Mouse (Mus musculus): Measurements from ENCODE around the gene Sfxn5. TPM values are rescaled to one million over a fixed set of nuclear protein-coding genes. Genes with fewer than 3 reads are reported as not detected.

Sfxn5 gene
- polyA plus RNA-seq, 1 experiment from 2014 or later, result 1.9 TPM

GRCm38 (mm10) chr6:85332351-85332999 is 747 bp downstream of the Sfxn5 start:
- Histone ChIP-seq H3K27ac (replicated peaks) (no peak overlapping the region; the same call in 1 of the 2 replicates), H3K36me3 (replicated peaks) (no peaks in the 10 kb centered on the region), H3K4me3 (replicated peaks) (peak overlapping the region; percentile 67), H3K4me1 (replicated peaks) (peaks cover 23% of the 10 kb centered on the region), H3K4me2 (peak overlapping the region; percentile 94), H3K27me3 (peaks cover 30% of the 10 kb centered on the region), H3K9ac (peak overlapping the region; percentile 55), H3K9me3 (replicated peaks) (no peaks in the 10 kb centered on the region)
- peak; percentile 22 for ATAC-seq (ENCODE audit: insufficient read depth)
- under 1% methylated on average over 41 of the region's 41 CpGs for WGBS (ENCODE audit: insufficient replicate concordance)

DNA sequence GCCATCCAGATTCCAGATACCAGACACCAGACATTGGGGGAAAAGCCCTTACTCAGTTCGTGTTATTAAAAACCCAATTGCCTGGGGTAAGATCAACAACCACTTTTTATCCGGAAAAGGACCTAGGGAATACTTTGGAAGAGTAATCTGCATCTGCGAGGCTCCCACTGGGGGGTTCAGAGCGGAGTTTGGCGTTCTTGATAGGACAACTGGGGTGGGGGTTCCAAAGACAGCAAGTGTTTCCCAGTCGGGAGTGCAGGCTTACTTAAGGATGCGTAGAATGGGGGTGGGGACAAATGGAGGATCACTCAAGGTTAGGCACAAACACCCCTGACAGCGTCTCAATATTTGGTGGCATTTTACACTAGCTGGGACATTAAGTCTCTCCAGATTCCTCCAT is 1.5 kb downstream of the Sfxn5 start:
- Histone ChIP-seq H3K9ac (no peak overlapping the region), H3K27ac (replicated peaks) (no peak overlapping the region), H3K4me3 (replicated peaks) (peak overlapping the region; percentile 67; the same call in 1 of the 2 replicates), H3K36me3 (replicated peaks) (no peaks in the 10 kb centered on the region), H3K4me1 (replicated peaks) (peaks cover 23% of the 10 kb centered on the region), H3K27me3 (peaks cover 30% of the 10 kb centered on the region), H3K4me2 (peak overlapping the region; percentile 94), H3K9me3 (replicated peaks) (no peaks in the 10 kb centered on the region)
- 31% methylated on average over 8 of the region's 8 CpGs for WGBS (ENCODE audit: insufficient replicate concordance)
- ATAC-seq (ENCODE audit: insufficient read depth), result no peak

- Histone ChIP-seq H3K4me1 (replicated peaks) (peaks cover 23% of the 10 kb centered on the region), H3K27ac (replicated peaks) (no peak overlapping the region), H3K9me3 (replicated peaks) (no peaks in the 10 kb centered on the region), H3K4me3 (replicated peaks) (no peak overlapping the region), H3K36me3 (replicated peaks) (no peaks in the 10 kb centered on the region), H3K27me3 (peaks cover 30% of the 10 kb centered on the region), H3K9ac (no peak overlapping the region), H3K4me2 (no peak overlapping the region)
- 33% methylated on average over 6 of the region's 6 CpGs for WGBS (ENCODE audit: insufficient replicate concordance)
- no peak for ATAC-seq (ENCODE audit: insufficient read depth)
These were observed 1.9 kb downstream of the Sfxn5 start for GRCm38 (mm10) chr6:85331221-85331735.

GRCm38 (mm10) chr6:85329666-85330185 is 3.5 kb downstream of the Sfxn5 start:
- Histone ChIP-seq H3K9me3 (replicated peaks) (no peaks in the 10 kb centered on the region), H3K36me3 (replicated peaks) (no peaks in the 10 kb centered on the region), H3K4me1 (replicated peaks) (peaks cover 23% of the 10 kb centered on the region), H3K4me2 (no peak overlapping the region), H3K4me3 (replicated peaks) (no peak overlapping the region), H3K9ac (no peak overlapping the region), H3K27me3 (peaks cover 23% of the 10 kb centered on the region), H3K27ac (replicated peaks) (no peak overlapping the region)
- no peak for ATAC-seq (ENCODE audit: insufficient read depth)
- WGBS (ENCODE audit: insufficient replicate concordance), result 75% methylated on average over 4 of the region's 4 CpGs

GRCm38 (mm10) chr6:85326564-85326963 is 6.7 kb downstream of the Sfxn5 start:
- 49% methylated on average over 4 of the region's 4 CpGs for WGBS (ENCODE audit: insufficient replicate concordance)
- H3K4me3 ChIP-seq (replicated peaks), result no peak overlapping the region
- H3K4me1 ChIP-seq (replicated peaks), result peaks cover 2% of the 10 kb centered on the region; the same call in 1 of the 2 replicates
- no peaks in the 10 kb centered on the region for H3K36me3 ChIP-seq (replicated peaks)
- no peak overlapping the region for H3K27ac ChIP-seq (replicated peaks)
- ATAC-seq (ENCODE audit: insufficient read depth), result no peak
- no peak overlapping the region for H3K4me2 ChIP-seq
- peaks cover 9% of the 10 kb centered on the region for H3K27me3 ChIP-seq
- H3K9me3 ChIP-seq (replicated peaks), result no peaks in the 10 kb centered on the region
- H3K9ac ChIP-seq, result no peak overlapping the region

DNA sequence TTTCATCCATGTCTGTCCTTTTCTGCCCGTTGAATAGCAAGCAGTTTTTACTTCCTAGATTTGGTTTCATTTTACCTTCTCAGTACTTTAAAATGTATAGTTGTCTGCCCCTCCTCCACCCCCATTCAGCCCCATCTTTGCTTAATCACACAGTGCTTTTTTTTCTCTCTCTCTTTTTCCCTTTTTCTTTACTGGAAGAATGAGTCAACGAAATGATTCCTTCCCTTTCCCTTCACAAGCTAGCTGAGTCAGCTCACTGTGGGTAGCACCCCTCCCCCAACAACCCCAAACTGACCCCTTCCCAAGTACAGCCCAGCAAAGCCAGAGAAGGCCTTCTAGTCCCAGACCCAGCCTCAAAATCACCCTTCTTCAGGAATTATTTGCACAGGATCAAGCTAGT is 8.1 kb downstream of the Sfxn5 start:
- no peak for ATAC-seq (ENCODE audit: insufficient read depth)

DNA sequence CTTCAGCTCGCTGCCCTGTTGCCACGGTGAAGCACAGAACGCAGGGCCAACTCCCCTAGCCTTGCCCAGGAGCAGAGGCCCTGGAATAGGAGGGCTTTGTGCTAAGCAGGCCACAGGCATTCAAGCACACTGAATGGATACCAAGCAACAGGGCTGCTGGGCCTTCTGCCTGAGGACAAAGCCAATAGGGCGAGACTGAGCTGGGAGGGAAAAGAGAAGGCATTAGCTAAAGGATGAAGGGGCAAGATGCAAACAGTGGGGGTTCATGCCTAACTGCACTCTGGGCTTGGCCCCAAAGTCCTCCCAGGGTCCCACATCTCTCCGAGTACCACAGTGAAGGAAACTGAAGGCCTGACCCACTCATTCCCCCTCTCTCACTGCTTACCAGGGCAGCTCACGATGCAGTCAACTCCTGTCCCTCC is 12.8 kb downstream of the Sfxn5 start:
- no peaks in the 10 kb centered on the region for H3K27me3 ChIP-seq
- H3K9me3 ChIP-seq (replicated peaks), result no peaks in the 10 kb centered on the region
- no peak overlapping the region for H3K27ac ChIP-seq (replicated peaks)
- no peak overlapping the region for H3K4me3 ChIP-seq (replicated peaks)
- H3K9ac ChIP-seq, result no peak overlapping the region
- H3K4me2 ChIP-seq, result no peak overlapping the region
- WGBS (ENCODE audit: insufficient replicate concordance), result 67% methylated on average over 6 of the region's 6 CpGs
- no peaks in the 10 kb centered on the region for H3K4me1 ChIP-seq (replicated peaks)
- H3K36me3 ChIP-seq (replicated peaks), result no peaks in the 10 kb centered on the region
- no peak for ATAC-seq (ENCODE audit: insufficient read depth)

More for the DNA sequence above, 8.1 kb downstream of the Sfxn5 start:
- WGBS (ENCODE audit: insufficient replicate concordance), result 25% methylated on average over 2 of the region's 2 CpGs
- Histone ChIP-seq H3K4me1 (replicated peaks) (no peaks in the 10 kb centered on the region), H3K9ac (no peak overlapping the region), H3K27me3 (no peaks in the 10 kb centered on the region), H3K4me2 (no peak overlapping the region), H3K27ac (replicated peaks) (no peak overlapping the region), H3K4me3 (replicated peaks) (no peak overlapping the region), H3K36me3 (replicated peaks) (no peaks in the 10 kb centered on the region), H3K9me3 (replicated peaks) (no peaks in the 10 kb centered on the region)

DNA sequence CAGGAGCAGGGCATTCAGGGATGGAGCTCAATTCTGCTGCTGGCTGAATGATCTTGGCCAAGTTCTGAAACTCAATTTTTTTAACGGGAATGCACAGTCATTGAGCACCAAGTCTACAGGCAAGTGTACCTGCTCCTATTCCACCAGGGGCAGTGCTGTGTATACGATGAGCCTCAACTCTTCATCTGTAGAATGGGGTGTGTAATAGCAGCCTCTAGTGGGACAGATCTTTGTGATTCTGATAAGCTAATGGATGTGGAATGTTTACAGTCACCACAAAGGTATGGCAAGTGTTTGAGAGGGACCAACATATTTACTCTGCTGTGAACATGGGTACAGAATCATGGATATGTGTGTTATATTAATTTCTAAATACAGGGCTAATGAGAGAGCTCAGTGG is 17.0 kb downstream of the Sfxn5 start:
- no peak overlapping the region for H3K4me2 ChIP-seq
- H3K27me3 ChIP-seq, result no peaks in the 10 kb centered on the region
- H3K4me1 ChIP-seq (replicated peaks), result no peaks in the 10 kb centered on the region
- H3K27ac ChIP-seq (replicated peaks), result no peak overlapping the region
- no peak overlapping the region for H3K9ac ChIP-seq
- H3K36me3 ChIP-seq (replicated peaks), result no peaks in the 10 kb centered on the region
- H3K9me3 ChIP-seq (replicated peaks), result no peaks in the 10 kb centered on the region
- no peak for ATAC-seq (ENCODE audit: insufficient read depth)
- H3K4me3 ChIP-seq (replicated peaks), result no peak overlapping the region
- 62% methylated on average over 2 of the region's 2 CpGs for WGBS (ENCODE audit: insufficient replicate concordance)

- WGBS (ENCODE audit: insufficient replicate concordance), result 56% methylated on average over 9 of the region's 9 CpGs
- Histone ChIP-seq H3K4me3 (replicated peaks) (no peak overlapping the region), H3K4me2 (no peak overlapping the region), H3K4me1 (replicated peaks) (no peaks in the 10 kb centered on the region), H3K9ac (no peak overlapping the region), H3K27me3 (no peaks in the 10 kb centered on the region), H3K36me3 (replicated peaks) (no peaks in the 10 kb centered on the region), H3K9me3 (replicated peaks) (no peaks in the 10 kb centered on the region), H3K27ac (replicated peaks) (no peak overlapping the region)
- ATAC-seq (ENCODE audit: insufficient read depth), result no peak
These were observed 19.0 kb downstream of the Sfxn5 start for GRCm38 (mm10) chr6:85314064-85314798.

GRCm38 (mm10) chr6:85307894-85308293 is 25.3 kb downstream of the Sfxn5 start:
- WGBS (ENCODE audit: insufficient replicate concordance), result 77% methylated on average over 4 of the region's 4 CpGs
- Histone ChIP-seq H3K4me2 (no peak overlapping the region), H3K27me3 (no peaks in the 10 kb centered on the region), H3K9me3 (replicated peaks) (no peaks in the 10 kb centered on the region), H3K36me3 (replicated peaks) (no peaks in the 10 kb centered on the region), H3K4me3 (replicated peaks) (no peak overlapping the region), H3K9ac (no peak overlapping the region), H3K27ac (replicated peaks) (no peak overlapping the region), H3K4me1 (replicated peaks) (peaks cover 3% of the 10 kb centered on the region; the same call in 1 of the 2 replicates)
- ATAC-seq (ENCODE audit: insufficient read depth), result no peak

DNA sequence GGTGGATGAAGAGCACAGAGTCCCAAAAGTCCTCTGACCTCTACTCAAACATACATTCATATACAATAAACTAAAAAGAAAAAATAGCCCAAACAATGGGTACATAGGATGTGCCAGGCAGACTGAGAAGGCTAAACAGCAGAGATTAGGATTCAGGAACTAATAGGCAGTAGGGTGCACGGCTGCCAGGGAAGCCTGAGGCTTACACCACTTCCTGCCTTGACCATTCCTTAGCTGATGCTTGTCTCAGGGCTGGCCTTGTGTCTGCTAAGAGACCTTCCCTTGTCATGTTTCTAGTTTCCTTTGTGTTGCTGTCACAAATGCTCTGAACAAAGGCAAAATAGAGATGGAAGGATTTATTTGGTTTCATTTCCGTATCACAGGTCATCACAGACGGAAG is 26.8 kb downstream of the Sfxn5 start:
- ATAC-seq (ENCODE audit: insufficient read depth), result no peak
- H3K36me3 ChIP-seq (replicated peaks), result no peaks in the 10 kb centered on the region
- 47% methylated on average over 3 of the region's 3 CpGs for WGBS (ENCODE audit: insufficient replicate concordance)

More for the DNA sequence above, 26.8 kb downstream of the Sfxn5 start:
- no peaks in the 10 kb centered on the region for H3K9me3 ChIP-seq (replicated peaks)
- no peak overlapping the region for H3K27ac ChIP-seq (replicated peaks)
- no peaks in the 10 kb centered on the region for H3K27me3 ChIP-seq
- no peak overlapping the region for H3K4me3 ChIP-seq (replicated peaks)
- peaks cover 7% of the 10 kb centered on the region; the same call in 1 of the 2 replicates for H3K4me1 ChIP-seq (replicated peaks)
- no peak overlapping the region for H3K9ac ChIP-seq
- no peak overlapping the region for H3K4me2 ChIP-seq
